Mouse (Mus musculus) activated CD4-positive, CD25-positive, alpha-beta regulatory T cell (primary cell): Measurements from ENCODE around the gene Sec14l4. TPM values are rescaled to one million over a fixed set of nuclear protein-coding genes. Genes with fewer than 3 reads are reported as not detected.

ENCODE experiments used
- polyA plus RNA-seq, 2 experiments: library from polyadenylated mRNA; unstranded; fragments of 100-300 nt; shearing (Covaris generic); gene quantifications; one replicate each; pipeline ENCODE4 v1.2.1; 2017

Gene Sec14l4
- polyA plus RNA-seq: under 1 TPM in 1 of 2 experiments, not detected in 1; 0.23 TPM

DNA sequence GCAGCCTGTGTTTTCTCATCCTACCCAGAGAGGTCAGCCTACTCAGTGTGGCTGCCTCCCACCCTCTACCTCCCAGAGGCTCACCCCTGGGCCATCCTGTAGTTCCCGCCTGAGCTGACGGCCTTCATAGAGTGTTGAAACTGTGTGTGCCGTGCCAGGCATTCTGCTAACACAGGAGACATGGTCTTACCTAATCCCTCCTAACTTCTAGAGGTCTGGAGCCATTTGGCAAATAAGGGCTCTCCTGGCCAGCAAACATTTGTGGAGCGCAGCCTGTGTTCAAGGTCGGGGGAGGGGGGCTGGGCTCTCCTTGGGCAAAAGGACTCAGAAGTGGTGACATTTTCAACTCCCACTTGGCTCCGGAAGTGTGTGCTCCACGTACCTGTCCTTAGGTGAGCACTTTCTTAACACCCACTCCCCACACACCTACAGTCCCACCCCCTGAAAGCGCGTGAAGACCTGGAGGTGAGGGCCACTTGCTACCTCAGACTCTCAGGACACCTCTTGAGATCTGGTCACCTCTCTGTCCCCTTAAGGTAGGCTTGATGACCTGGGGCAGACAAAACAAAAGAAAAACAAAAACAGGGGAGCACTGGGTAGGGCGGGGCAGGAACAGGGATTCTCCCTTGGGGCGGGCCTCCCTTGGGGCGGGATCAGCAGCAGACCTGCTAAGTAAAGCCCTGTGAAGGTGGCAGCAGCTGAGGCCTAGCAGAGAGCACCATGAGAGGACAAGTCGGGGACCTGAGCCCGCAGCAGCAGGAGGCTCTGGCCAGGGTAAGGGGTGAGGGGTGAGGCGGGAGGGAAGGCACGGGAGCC is at the start of gene Sec14l4:
Gene Sec14l4 (plus strand): TSS at position 337 of the 816 bp plus-strand sequence.

DNA sequence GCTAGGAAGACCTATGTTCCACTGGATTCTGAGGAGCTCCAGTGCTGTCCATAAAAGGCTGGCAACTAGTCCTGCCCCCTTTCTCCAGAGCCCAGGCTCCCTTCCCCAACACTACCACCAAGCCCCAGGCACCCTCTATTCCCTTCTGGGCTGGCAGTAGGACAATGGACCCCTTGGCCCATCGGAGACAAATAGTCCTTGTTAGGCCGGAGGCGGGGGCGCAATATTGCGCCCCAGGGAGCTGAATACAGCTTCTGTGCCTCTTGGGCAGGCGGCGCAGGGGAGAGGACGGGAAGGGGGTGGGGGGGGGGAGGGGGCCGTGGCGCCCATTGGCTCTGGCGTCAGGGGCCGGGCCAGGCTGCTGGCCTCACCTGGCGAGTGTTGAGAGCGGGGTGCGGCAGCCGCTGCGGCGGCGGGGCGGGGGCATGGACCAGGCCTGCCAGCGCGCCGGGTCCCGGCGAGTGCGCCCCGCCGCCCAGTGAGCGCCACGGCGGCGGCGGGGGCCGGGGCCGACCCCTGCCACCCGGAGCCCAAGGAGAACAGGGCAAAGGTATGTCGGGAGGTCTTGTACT is 47.9 kb upstream of the Sec14l4 start, which contains the start of gene Gal3st1:
Gene Gal3st1 (plus strand): TSS at position 346 of the 572 bp plus-strand sequence.

DNA sequence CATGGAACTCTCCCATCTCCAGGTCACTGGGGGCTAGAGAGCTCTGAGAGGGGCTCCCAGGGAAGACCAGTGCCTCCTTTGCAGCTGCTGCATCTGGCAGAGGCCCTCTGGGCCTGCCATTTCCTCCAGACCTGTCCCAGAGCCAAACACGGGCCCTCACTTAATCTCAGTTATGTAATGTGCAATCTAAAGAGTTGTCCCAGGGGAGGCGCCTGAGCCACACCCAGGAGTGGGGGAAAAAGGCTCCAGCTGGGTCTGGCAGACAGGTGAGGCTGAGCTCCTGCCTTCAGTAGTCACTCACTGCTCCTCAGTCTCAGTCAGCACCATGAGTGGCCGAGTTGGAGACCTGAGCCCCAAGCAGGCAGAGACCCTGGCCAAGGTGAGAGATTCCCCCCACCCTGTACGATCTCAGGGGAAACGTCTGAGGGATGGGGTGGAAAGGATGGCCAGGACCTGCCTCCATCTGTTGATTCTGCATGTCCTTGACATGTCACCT is 33.4 kb downstream of the Sec14l4 start, which contains the start of gene Sec14l3:
Gene Sec14l3 (plus strand): TSS at position 215 of the 496 bp plus-strand sequence.

DNA sequence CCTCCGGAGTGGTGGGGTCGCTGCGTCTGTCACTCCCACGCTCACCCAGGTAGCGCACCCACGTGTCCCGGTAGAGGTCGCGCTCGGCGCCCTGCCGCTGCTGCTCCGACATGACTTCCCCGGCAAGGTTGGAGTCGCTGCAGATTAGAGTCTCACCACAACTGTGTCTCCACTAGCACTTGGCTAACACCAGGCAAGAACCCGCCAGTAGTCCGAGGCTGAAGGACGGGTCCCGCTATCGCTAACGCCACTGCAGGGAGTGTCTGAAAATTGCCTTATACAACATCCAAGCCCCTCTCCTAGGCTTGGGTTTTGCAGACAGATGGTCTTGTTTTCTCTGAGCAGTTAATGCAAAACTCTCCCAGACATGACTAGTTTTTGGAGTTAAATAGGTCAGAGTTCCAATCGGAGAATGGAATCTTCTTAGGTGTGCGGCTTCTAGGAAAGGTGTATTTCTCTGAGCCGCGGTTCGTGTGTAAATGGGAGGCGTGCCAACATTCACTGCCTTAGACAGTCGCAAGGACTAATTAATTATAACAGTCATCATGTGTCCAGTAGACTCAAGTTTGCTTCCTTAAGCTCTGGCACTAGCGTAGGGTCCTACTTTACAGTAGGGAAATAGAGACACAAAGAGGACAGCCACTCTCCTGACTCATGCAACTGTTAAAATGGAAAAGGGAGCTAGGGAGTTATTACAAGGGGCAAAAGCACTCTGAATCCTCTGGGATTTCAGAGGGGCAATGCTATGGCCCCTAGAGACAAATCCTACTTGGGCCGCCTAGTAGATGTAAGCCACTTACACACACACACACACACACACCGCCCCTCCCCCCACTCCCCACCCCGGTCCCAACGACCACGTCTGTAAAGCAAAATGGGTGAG is 64.2 kb downstream of the Sec14l4 start, which contains the start of gene Mtfp1:
Gene Mtfp1 (minus strand): TSS at position 275 of the 883 bp plus-strand sequence.

Other genes starting within 250 kb of the Sec14l4 start
- gene Osbp2, start 167.6 kb upstream of the Sec14l4 start, polyA plus RNA-seq: under 1 TPM; 0.19 to 0.39 TPM
- gene 4921536K21Rik, start 136.4 kb upstream of the Sec14l4 start, polyA plus RNA-seq: not detected
- gene Dusp18, start 136.2 kb upstream of the Sec14l4 start, polyA plus RNA-seq: under 1 TPM in 1 of 2 experiments, not detected in 1; 0.23 TPM
- gene Slc35e4, start 116.8 kb upstream of the Sec14l4 start, polyA plus RNA-seq: 1 to 10 TPM in 1 of 2 experiments, under 1 TPM in 1; 0.93 to 1.2 TPM
- 10 to 100 TPM; 13.6 to 34.9 TPM for gene Tcn2, start 99.3 kb upstream of the Sec14l4 start, polyA plus RNA-seq
- gene Pes1, start 67.5 kb upstream of the Sec14l4 start, polyA plus RNA-seq: 10 to 100 TPM; 65.1 to 85.9 TPM
- gene 4930556J24Rik, start 54.7 kb upstream of the Sec14l4 start, polyA plus RNA-seq: under 1 TPM in 1 of 2 experiments, not detected in 1; 0.16 TPM
- under 1 TPM in 1 of 2 experiments, not detected in 1; 0.36 TPM for gene Gal3st1, start 47.8 kb upstream of the Sec14l4 start, polyA plus RNA-seq
- gene Sec14l3, start 33.4 kb downstream of the Sec14l4 start, polyA plus RNA-seq: not detected
- 1 to 10 TPM; 1.6 to 2.1 TPM for gene Mtfp1, start 64.0 kb downstream of the Sec14l4 start, polyA plus RNA-seq
- gene Sec14l2, start 92.0 kb downstream of the Sec14l4 start, polyA plus RNA-seq: 1 to 10 TPM in 1 of 2 experiments, under 1 TPM in 1; 0.64 to 1.6 TPM
- gene Rnf215, start 103.7 kb downstream of the Sec14l4 start, polyA plus RNA-seq: 10 to 100 TPM; 39.7 to 53.0 TPM
- 1 to 10 TPM; 1.5 to 2.9 TPM for gene Ccdc157, start 128.8 kb downstream of the Sec14l4 start, polyA plus RNA-seq
- 10 to 100 TPM; 47.2 to 68.5 TPM for gene Sf3a1, start 128.9 kb downstream of the Sec14l4 start, polyA plus RNA-seq
- gene Tbc1d10a, start 155.3 kb downstream of the Sec14l4 start, polyA plus RNA-seq: 10 to 100 TPM; 88.5 to 90.6 TPM
- 10 to 100 TPM; 47.4 to 66.5 TPM for gene Castor1, start 186.8 kb downstream of the Sec14l4 start, polyA plus RNA-seq
- 10 to 100 TPM; 29.3 to 38.8 TPM for gene Osm, start 205.0 kb downstream of the Sec14l4 start, polyA plus RNA-seq
- gene Lif, start 226.1 kb downstream of the Sec14l4 start, polyA plus RNA-seq: 1 to 10 TPM; 5.1 to 9.3 TPM